Mouse (Mus musculus) adrenal gland, postnatal 36 days (tissue): ENCODE measurements around the gene Fam173a. TPM values are rescaled to one million over a fixed set of nuclear protein-coding genes. Genes with fewer than 3 reads are reported as not detected.

Experiments
- DNase-seq, 2 experiments: peaks; one replicate each; pipeline ENCODE4 v3.0.0; 2021; ENCODE audit warnings: mixed read lengths in 1 of 2
- long read RNA-seq, 2 experiments: library from polyadenylated mRNA; stranded (forward); transcript quantifications; one replicate each; pipeline ENCODE4 v2.0.0; 2021; ENCODE audit warnings: borderline sequencing depth in 2 of 2
- total RNA-seq, 2 experiments: library from RNA; stranded (reverse); gene quantifications; 2 replicates each; pipeline ENCODE4 v1.2.3; 2021

The Fam173a gene
- 10 to 100 TPM; 76.7 to 85.4 TPM for total RNA-seq
- long read RNA-seq, experiment 1, transcript Fam173a-205 (3 exons, 1,886 nt), result minor isoform, 8 of 124 reads
- long read RNA-seq, experiment 1, transcript Fam173a-202 (4 exons, 1,267 nt), result minor isoform, 7 of 124 reads
- long read RNA-seq, experiment 1, transcript Fam173a-201 (5 exons, 1,321 nt), result major isoform, 96 of 124 reads
- long read RNA-seq, experiment 1, partial matches to known transcripts, result 2 of 124 reads
- long read RNA-seq, experiment 1, other reads (novel, unspliced or antisense), result 7 of 124 reads
- long read RNA-seq, experiment 2, transcript Fam173a-201 (5 exons, 1,321 nt), result major isoform, 28 of 41 reads
- long read RNA-seq, experiment 2, partial matches to known transcripts, result 5 of 41 reads
- long read RNA-seq, experiment 2, other reads (novel, unspliced or antisense), result 2 of 41 reads

DNA sequence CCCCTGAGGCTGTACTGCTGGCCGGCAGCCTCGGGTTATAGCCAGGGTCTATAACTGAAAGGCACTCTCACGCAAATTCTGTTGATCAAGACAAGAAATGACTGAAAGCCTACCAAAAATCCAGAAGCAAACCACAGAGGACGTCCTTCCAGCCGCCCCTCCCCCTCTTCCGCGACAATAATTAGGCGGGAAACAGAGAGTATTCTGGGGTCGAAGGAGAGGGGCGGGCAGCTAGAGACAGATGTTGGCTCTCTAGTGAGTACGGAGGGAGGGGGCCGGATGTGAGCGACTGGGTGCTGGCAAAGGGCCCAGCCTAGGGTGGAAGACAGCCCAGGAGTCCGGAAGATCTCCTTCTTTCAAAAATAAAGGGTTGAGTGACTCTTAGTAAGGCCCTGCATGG lies at the start of gene Fam173a:
Gene Fam173a (minus strand): TSS at position 287 of the 400 bp plus-strand sequence.
- DNase-seq, result peak; percentile 80 to 88

DNA sequence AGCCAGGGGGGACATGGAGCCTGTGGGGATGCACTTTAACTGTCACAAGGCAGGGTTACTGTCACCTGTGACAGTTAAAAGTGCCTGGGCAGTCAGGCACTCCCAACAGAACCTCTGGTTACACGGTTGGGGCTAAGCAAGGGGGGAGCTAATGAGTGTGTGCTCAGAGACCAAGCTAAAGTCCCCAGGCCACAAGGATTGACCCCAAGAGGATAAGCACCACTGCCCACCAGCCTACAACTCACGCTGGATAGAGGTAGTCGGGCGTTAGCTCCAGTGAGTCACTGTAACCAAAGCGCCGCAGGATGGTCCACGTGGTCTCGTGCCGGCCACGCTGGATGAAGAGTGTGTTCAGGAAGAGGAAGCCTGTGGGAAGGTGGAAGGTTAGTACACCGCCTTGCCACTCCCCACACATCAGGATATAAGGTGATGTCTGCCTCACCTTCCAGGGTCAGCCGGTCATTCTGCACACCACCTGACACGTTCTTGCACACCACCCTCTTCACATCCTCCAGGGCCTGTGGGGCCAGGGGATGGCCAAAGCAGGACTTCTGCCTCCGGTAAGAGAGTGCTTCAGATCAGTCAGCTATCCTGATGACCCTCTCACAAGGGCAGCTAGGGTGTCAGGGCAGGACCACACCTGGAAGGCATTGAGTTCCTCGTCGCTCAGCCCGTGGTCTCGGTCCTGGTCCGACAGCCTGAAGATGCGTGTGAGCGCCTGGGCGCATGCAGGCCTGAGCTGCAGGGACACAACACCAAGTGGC lies 48.6 kb upstream of the Fam173a start, which contains the start of gene Gm20683:
Gene Gm20683 (minus strand): TSS at position 647 of the 764 bp plus-strand sequence.
- DNase-seq, result no peak

DNA sequence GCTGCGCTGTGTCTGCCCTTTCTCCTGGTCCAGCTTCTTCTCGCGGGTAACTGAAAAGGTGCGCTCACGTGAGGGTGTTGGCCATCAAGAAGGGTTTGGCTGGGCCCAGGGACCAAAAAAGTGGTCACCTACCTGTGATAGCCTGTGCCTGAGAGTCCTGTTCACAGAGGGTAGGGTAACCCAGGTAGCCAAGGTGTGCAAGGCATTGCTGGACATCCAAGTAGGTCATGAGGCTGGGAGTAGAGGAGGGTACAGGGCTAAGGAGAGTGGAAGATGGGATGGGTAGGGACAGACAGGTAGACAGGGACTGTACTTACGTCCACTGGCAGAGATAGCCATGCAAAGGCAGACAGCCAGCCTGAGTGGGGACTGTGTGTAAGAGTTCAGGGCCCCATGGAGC lies 47.8 kb upstream of the Fam173a start:
- DNase-seq, result no peak

DNA sequence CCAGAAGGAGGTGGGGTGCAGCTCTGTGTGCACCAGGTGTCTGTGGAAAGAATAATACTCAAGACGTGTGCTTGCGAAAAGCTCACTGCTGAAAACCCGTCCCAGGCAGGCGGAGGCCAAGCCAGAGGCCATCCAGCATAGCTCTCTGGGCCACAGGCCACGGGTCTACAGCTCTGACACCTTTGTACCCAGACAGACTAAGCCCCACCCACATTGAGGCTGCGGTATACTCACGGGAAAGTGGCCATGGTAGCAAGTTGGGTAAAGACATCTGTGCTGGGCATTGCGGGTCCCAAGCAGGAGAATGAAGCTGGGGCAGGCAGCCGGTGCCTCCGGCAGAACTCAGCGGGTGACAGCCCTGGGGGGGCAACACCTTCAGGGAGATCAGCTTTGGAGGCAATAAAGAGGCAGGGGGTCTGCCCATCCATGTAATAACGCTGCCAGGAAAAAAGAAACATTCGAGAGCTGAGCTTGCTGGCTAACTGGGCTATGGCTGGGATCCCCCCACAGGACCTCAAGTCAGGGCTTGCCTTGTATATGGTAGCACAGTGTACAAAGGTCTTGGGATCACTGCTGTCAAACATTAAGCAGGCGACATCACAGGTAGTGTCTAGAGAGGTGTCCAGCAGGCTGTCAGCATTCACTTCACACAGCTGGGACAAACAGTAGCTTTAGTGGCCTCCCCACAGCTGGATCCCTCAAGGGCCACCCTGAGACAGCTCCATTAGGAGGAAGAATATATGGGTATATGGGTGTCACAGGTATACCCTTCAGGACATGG lies 46.9 kb upstream of the Fam173a start:
- no peak for DNase-seq

DNA sequence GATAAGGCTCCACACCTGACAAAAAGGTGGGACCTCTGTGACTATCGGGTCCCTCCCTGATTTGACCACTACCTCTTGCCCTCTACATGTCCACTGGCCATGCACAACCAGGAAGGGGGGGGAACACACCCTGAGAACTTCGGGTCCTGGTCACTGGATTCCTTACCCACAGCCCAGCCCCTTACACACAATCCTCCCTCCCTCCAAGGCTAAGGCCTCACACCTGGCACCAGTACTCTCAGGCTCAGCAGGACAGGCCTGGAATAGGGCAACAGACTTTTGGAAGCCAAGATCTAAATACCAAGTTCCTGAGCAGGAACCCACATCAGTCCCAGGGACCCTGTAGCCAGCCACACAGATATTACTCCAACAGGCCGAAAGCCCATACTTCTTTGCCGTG lies 46.2 kb upstream of the Fam173a start:
- DNase-seq, result no peak

DNA sequence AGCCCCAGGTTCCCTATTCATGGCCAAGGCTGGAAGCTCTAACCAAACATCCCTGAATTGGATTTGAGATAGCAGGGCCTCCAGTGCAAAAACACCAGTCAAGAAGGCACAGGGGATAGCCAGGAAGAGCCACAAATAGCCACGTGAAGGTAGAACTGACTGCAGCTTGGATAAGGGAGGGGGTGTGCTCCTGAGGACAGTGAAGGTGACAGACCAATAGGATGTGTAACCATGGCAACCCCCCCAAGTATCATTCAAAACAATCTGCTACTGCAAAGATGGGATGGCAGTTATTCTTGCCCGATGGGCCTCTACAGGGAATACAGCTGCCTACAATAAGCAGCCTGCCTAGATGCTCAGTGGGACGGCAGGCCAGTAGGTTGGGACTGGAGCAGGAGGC lies 44.8 kb upstream of the Fam173a start:
- no peak for DNase-seq

DNA sequence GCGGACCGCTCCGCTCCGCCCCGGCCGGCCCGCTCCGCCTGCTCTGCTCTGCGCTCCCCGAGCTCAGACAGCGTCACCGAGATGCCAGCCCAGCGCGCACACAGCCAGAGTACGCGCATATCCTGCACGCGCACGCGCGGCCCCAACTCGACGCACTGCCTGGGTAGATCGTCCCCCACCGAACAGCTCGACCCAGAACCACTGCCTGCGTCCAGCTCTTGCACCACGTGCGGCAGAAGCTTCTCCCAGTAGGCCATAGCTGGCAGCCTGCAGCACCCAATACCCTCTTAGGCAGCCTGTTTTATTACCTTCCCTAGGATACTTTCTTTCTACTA lies 44.3 kb upstream of the Fam173a start, which contains the start of gene Rhbdl1:
Gene Rhbdl1 (minus strand): TSS at position 220 of the 335 bp plus-strand sequence.
- peak; percentile 87 to 90 for DNase-seq

DNA sequence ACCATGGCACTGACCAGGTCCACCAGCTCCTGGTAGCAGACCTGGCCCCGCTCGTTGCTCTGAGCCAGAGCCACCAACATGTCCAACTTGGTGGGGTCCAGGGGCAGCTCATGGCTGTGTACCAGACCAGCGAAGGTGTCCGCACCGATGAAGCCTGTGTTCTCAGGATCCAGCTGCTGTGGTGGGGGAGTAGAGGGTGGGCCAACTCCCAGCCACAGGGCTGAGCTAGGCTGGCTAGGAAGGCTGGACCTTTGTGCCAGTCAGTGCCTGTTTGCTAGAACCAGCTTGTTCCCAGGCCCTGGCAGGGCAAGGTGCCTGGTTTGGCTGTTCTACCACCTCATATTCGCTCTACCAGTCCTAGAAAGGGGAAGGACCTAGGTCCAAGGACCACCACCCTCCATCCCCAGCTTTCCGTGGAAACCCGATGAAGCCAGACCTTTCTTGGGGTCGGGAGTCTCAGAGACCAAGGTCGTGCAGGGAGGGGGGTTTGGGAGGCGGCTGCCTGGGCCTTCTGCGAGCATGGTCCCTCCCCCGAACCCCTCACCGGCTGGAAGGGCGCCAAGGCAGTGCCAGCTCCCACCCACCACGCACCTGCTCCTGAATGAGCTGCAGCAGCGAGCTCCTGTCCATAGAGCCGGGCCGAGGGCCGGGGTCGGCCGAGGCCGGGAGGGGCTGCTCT lies 43.8 kb upstream of the Fam173a start:
- DNase-seq, result peak; percentile 28 to 34

DNA sequence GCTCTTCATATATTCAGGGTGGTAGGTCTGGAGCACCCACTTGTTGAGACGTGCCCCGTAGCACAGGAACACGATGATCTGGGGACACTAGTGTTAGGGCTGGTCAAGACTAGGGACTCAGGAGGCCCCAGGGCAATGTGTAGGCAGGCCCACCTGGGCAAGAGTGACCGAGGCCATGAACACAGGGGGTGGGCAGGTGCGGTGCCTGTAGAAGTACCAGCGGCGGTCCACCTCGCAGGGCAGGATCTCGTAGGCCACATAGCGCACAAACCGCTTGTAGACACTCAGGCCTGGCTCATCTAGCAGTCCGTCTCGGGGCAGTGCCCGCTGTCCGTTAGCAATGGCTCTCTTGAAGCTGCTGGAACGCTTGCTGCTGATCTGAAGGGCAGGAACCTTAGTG lies 43.1 kb upstream of the Fam173a start:
- DNase-seq, result no peak

DNA sequence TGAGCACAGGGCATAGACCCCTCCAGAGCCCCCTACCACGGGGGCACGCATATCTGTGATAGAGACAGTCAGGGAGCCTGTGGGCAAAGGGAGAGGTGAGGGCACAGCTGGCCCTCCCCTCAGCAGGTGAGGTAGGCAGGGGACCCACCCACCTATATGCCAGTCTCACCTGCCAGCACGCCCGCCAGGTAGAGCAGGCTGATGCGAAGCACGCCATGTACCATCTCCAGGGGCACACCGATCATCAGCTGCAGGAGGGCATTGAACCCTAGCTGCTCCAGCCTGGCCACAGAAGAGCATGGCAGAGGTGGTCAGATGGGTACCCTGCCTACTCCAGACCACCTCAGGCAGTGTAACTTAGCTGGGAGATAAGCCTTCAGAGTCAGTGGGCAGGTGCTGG lies 42.6 kb upstream of the Fam173a start:
- DNase-seq, result no peak

DNA sequence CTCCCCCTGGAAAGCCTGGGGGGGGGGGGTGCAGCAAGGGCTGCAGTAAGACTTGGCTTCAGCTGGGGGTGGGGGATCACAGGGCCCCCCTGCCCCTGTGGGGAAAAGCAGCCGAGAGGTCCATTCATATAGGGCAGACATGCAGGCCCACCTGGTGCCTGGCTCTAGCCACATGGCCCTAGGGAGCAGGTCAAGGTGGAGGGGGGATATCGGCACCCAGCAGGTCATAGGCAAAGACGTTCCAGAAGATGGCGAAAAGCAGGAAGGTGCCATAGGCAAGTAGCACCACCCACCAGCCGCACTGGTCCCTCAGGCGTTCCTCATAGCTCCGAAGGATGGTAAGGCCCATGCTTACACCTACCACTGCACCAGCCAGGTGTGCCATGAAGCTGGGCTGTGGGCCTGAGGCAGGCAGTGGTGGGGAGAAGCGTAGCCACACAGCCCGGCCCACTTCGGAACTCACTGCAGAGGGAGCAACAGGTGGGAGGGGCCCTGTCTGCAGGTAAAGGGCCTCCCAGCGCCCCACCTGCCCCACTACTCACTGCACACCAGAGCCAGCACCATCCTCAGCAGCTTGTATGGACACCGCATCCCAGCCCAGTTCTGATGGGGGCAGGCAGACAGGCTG lies 42.0 kb upstream of the Fam173a start:
- no peak for DNase-seq

DNA sequence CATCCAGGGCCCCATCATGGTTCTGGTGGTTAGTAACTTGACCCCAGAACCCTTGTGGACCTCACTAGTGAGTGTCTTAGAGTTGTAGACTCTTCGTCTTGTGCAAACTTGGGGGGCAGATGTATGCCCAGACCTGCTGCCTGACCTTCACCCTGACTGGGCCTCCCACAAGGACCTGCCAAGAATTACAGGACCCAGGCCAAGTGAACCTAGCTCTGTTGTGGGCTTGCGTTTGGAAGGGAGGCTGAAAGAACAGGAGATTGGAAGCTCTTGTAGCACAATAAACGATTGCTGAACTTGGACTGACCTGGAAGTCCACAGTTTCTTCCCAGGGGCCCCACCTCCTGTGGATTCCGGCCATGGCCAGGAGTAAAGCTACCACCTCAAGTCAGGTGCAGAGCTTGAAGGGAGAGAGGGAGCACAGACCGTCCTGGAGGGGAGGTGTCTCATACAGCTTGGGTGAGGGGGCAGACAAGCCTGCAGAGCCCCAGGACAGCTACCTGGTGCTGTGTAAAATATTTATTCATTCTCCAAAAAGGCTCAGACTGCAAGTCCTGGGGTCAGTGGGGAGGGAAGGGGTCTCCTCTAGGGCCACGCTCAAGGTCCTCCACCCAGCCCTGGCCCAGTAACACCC lies 41.4 kb upstream of the Fam173a start:
- peak in 1 of 2 experiments; percentile 71 for DNase-seq

DNA sequence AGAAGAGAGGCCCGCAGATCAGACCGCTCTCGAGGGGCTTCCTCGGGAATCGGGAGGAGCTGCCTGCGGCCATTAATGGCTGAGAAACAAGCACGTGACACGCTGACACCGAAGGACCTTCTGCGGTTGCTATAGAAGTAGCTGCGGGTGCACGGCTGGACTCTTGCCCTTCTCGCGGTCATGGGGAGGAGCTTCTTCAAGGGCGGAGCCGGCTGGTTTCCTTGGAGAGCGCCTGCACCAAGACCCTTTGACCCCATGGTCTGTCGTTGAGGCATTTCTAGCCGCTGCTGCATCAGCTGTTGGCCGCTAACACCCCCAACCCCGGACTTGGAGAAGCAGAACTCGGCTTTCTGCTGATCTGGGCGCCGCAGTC lies 40.6 kb upstream of the Fam173a start, which contains the start of gene Stub1:
Gene Stub1 (minus strand): TSS at position 114 of the 373 bp plus-strand sequence.
- peak; percentile 95 for DNase-seq

DNA sequence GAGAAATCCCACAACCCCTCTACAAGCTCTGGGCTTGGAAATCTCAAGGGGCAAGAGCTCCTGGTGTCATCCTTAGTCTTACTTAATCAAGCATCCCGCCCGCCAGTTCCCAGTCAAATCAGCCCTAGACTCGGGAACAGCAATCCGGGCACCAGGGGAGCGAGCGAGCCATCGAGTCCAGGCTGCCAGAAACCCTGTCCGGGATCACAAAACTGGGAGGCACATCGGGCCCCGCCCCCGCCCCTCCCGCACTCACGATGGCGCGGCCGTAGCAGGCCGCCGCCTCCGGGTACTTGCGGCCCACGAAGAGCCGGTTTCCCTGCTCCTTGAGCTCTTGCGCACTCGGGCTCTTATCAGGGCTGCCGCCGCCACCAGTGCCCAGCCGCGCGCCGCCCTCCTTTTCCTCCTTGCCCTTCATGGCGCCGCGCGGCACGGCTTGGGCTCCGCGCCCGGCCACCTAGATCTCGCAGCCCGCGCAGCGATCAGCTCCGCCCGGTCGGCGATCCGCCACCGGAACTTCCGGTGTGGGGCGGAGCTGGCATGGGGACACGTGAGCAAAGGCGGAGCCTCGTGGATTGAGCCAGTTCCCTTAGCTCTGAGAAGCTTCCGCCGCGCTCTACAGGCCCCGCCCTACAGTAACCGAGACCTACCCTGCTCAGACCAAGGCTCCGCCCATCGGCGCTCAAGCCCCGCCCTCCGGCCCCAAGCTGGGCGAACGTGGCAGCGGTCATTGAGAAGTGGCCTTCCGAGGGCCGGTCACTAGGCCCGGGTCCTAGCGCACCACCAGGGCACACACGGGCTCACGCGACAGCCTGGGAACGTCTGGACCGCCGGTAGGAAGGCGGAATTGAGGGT lies 40.0 kb upstream of the Fam173a start:
- DNase-seq, result peak; percentile 100

DNA sequence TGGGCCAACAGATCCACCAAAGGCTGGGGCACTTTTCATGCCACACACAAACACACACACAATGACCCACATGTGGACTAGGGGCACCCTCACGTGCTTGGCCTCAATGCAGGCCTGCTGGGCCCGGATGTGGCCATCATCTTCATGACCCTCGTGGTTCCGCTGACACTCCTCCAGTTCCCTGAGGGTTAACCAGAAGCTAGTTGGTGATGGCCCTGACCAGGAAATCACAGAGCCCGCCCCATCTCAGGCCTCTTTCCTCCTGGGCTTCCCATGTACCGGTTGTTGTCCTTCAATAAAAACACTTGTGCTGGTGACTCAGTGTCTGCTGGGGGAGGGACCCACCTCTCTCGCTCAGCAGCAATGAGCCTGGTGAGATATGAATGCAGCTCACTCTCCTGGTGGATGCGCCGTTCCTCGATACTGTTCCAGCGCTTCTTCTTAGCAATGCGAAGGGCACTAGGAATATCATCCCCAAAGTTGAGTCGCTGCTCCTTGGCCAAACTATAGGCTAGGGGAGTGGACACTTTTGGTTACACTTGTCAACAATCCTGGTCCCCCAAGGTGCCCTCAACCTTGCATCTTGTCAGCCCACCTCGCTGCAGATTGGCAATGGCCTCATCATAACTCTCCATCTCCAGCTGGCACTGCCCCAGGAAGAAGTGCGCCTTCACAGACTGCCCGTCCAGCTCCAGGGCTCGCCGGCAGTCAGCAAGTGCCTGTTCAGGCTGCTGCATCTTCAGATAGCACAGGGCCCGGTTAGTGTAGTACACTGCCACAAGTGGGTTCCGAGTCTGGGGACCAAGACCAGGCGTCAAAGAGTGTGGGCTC lies 39.0 kb upstream of the Fam173a start:
- DNase-seq, result peak; percentile 76 to 81

DNA sequence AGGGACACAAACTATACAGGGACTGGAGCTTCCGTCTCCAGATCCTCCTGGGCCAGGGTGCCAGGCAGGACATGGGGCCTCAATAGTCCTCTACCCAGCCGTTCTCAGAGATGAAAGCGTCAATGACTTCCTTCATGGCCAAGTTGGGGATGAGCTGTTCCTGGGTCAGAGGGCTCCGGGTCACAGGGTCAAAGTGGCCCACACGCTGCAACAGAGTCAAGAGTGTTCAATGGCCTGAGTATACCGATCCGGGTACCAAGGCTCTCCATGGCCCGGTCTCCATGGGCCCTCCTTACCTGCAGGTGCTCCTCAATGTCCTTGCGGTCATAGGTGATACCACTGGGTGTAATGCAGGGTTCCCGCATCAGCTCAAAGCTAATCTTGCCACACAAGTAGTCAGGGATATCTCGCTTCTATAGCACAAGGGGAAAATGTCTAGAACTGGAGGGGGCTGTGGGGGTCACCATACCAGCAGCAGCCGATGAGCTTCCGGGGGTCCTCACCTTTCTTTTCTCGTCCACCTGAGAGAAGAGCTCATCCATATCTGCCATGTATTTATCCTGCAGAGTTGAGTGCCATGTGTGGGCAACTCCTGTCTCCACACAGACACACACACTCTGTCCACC lies 38.2 kb upstream of the Fam173a start:
- DNase-seq, result no peak

DNA sequence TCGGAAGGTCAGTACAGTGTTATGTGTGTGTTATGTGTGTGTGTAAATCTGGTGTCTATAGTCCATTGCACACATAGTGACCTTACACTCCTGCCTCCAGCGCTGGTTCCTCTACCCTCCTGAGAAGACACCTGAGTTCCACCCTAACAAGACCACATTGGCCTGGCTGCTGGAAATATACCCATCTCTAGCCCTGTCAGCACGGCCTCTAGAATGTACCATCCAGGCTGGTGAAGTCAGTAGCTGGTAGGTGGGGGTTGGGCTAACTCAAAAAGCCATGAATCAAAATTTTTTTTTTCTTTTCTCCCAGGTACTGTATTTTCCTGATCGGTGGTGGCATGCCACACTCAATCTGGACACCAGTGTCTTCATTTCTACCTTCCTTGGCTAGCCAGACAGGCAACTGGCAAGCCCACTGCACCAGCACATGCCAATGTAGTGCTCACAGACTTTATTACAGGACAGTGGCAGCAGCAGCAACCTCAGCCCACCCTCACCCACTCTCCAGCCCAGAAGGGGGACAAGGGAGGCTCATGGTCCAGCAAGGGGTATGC lies 37.6 kb upstream of the Fam173a start:
- no peak for DNase-seq

DNA sequence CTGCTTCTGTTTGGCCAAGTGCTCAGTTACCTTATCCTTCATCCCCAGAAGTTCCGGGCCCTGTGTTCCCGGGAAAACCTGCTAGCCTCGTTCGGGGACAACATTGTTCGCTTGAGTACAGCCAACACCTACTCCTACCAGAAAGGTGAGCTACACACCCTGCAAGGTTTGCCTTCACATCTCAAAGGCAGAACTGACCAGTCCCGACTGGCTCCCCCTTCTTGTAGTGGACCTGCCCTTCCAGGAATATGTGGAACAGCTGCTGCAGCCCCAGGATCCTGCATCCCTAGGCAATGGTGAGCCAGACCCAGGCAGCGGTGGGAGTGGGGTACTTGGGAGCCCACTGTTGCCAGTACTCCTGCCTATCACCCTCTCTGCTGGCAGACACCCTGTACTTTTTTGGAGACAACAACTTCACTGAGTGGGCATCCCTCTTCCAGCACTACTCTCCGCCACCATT lies 36.9 kb upstream of the Fam173a start:
- no peak for DNase-seq
